ENCODE assay signal across 11 mouse cellular contexts in the genomic region with DNA sequence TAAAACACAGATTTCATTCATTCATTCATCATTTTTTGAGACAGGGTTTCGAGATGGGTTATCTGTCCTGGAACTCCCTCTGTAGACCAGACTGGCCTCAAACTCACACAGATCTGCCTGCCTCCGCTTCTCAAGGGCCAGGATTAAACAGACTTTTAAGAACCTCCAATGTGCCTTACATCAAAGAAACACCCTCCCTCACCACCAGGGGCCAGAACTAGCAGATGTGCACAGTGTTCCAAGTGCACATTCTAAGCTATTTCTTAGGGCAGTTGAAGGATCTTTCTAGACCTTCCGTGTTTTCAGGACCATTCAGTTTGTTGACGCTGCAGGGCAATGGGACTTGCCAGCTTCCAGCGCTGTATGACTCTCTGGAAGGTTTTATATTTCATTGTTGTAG.
A peak's percentile ranks its signal among the peaks of the same experiment; 100 is the strongest.
DNase-seq lines count a peak whose midpoint lies in the region; ATAC-seq and TF ChIP-seq lines count a peak whose summit lies in the region.
"Had no signal": no experiment of that assay in that cellular context is flagged by ENCODE, and none has a peak within 500 bp of the region (broad histone marks: within the 10 kb centered on the region; RNA-seq: fewer than 3 reads in every experiment).

No protein-coding gene starts in this region.

- no peaks in the 10 kb centered on the region for H3K9me3 ChIP-seq in hindbrain, embryonic 11.5 days (ENCODE audit: control insufficient read depth, low read length)
- H3K9me3 ChIP-seq in hindbrain, embryonic 14.5 days (ENCODE audit: control insufficient read depth, low read length): no peaks in the 10 kb centered on the region
- no peaks in the 10 kb centered on the region for H3K9me3 ChIP-seq in midbrain, postnatal 0 days (ENCODE audit: low read length)
- H3K9me3 ChIP-seq in midbrain, embryonic 14.5 days (ENCODE audit: control insufficient read depth, low read length): no peaks in the 10 kb centered on the region
- H3K9me3 ChIP-seq: G1E had no signal

- no peaks in the 10 kb centered on the region for H3K4me1 ChIP-seq in hindbrain, embryonic 11.5 days (replicated peaks; ENCODE audit: control insufficient read depth, insufficient read depth, low read length)
- no peaks in the 10 kb centered on the region; the same call in 1 of the 2 replicates for H3K4me1 ChIP-seq in hindbrain, embryonic 14.5 days (replicated peaks; ENCODE audit: control insufficient read depth, insufficient read depth, low read length)
- H3K4me1 ChIP-seq in midbrain, postnatal 0 days (ENCODE audit: insufficient read depth, low read length): no peaks in the 10 kb centered on the region
- peaks cover 8% of the 10 kb centered on the region; the same call in 1 of the 2 replicates for H3K4me1 ChIP-seq in midbrain, embryonic 14.5 days (ENCODE audit: control insufficient read depth, insufficient read depth, low read length)

- no peak overlapping the region for H3K27ac ChIP-seq in hindbrain, embryonic 11.5 days (ENCODE audit: low read depth, low read length)
- H3K27ac ChIP-seq in hindbrain, embryonic 14.5 days: no peak overlapping the region
- no peak overlapping the region for H3K27ac ChIP-seq in midbrain, postnatal 0 days (ENCODE audit: low read depth, low read length)
- no peak overlapping the region for H3K27ac ChIP-seq in midbrain, embryonic 14.5 days (replicated peaks; ENCODE audit: low read depth, low read length)

- no peak overlapping the region for H3K4me2 ChIP-seq in hindbrain, embryonic 11.5 days (replicated peaks; ENCODE audit: low read depth, low read length)
- no peak overlapping the region for H3K4me2 ChIP-seq in hindbrain, embryonic 14.5 days (replicated peaks)
- no peak overlapping the region for H3K4me2 ChIP-seq in midbrain, postnatal 0 days (ENCODE audit: low read depth, low read length, poor library complexity, severe bottlenecking)
- H3K4me2 ChIP-seq in midbrain, embryonic 14.5 days (ENCODE audit: low read length): no peak overlapping the region

- no peak overlapping the region for H3K4me3 ChIP-seq in hindbrain, embryonic 11.5 days (ENCODE audit: low read depth, low read length)
- H3K4me3 ChIP-seq in hindbrain, embryonic 14.5 days (replicated peaks; ENCODE audit: low read length): no peak overlapping the region
- no peak overlapping the region for H3K4me3 ChIP-seq in midbrain, postnatal 0 days (ENCODE audit: low read depth, low read length)
- no peak overlapping the region for H3K4me3 ChIP-seq in midbrain, embryonic 14.5 days (replicated peaks; ENCODE audit: low read depth, low read length)

- no peak for ATAC-seq in hindbrain, embryonic 11.5 days (ENCODE audit: low FRiP score)
- ATAC-seq in hindbrain, embryonic 14.5 days (ENCODE audit: low FRiP score): no peak
- no peak for ATAC-seq in midbrain, postnatal 0 days (ENCODE audit: low FRiP score)
- no peak for ATAC-seq in midbrain, embryonic 14.5 days (ENCODE audit: low FRiP score, low TSS enrichment)

- no peaks in the 10 kb centered on the region for H3K27me3 ChIP-seq in hindbrain, embryonic 11.5 days (ENCODE audit: control insufficient read depth, insufficient read depth, low read length)
- H3K27me3 ChIP-seq in hindbrain, embryonic 14.5 days (ENCODE audit: control insufficient read depth, insufficient read depth, low read length): no peaks in the 10 kb centered on the region
- H3K27me3 ChIP-seq in midbrain, postnatal 0 days (ENCODE audit: insufficient read depth, low read length): no peaks in the 10 kb centered on the region
- H3K27me3 ChIP-seq in midbrain, embryonic 14.5 days (ENCODE audit: control insufficient read depth, insufficient read depth, low read length): no peaks in the 10 kb centered on the region
- H3K27me3 ChIP-seq in splenic B cell, adult 2 months (ENCODE audit: control insufficient read depth, insufficient read depth, low read length, poor library complexity, severe bottlenecking): no peaks in the 10 kb centered on the region

- 73% methylated on average over 5 of the region's 5 CpGs for WGBS in hindbrain, embryonic 11.5 days
- 75% methylated on average over 5 of the region's 5 CpGs for WGBS in hindbrain, embryonic 14.5 days
- WGBS in midbrain, postnatal 0 days: 64% methylated on average over 5 of the region's 5 CpGs
- WGBS in midbrain, embryonic 14.5 days: 72% methylated on average over 5 of the region's 5 CpGs

- peak; percentile 43 for TF ChIP-seq CTCF in midbrain, postnatal 0 days (IDR thresholded peaks at IDR 0.05)

- DNase-seq in hindbrain, embryonic 11.5 days (ENCODE audit: low spot score): peak; percentile 21
- no peak for DNase-seq in hindbrain, embryonic 14.5 days (ENCODE audit: low spot score)
- DNase-seq in midbrain, postnatal 0 days (ENCODE audit: low spot score): no peak
- no peak for DNase-seq in midbrain, embryonic 14.5 days
- DNase-seq in embryo, embryonic 10.5 days (ENCODE audit: low spot score): peak; percentile 37
- DNase-seq in splenic B cell, adult 2 months (ENCODE audit: low read depth, low spot score): peak; percentile 63
- no peak for DNase-seq in adrenal gland, postnatal 25 days
- no peak for DNase-seq in layer of hippocampus, adult 9-10 months (ENCODE audit: low spot score)
- DNase-seq: layer of hippocampus, postnatal 36 days; right cerebral cortex, adult 18-20 months had no signal

- H3K36me3 ChIP-seq in hindbrain, embryonic 11.5 days (ENCODE audit: control insufficient read depth, insufficient read depth, low read length): no peaks in the 10 kb centered on the region
- no peaks in the 10 kb centered on the region for H3K36me3 ChIP-seq in hindbrain, embryonic 14.5 days (replicated peaks; ENCODE audit: control insufficient read depth, insufficient read depth)
- no peaks in the 10 kb centered on the region for H3K36me3 ChIP-seq in midbrain, postnatal 0 days (ENCODE audit: insufficient read depth, low read length)
- H3K36me3 ChIP-seq in midbrain, embryonic 14.5 days (ENCODE audit: control insufficient read depth, insufficient read depth, low read length): no peaks in the 10 kb centered on the region
- no peaks in the 10 kb centered on the region for H3K36me3 ChIP-seq in splenic B cell, adult 2 months (ENCODE audit: control insufficient read depth, insufficient read depth, low read length, poor library complexity, severe bottlenecking)
- H3K36me3 ChIP-seq: G1E had no signal

- H3K9ac ChIP-seq in hindbrain, embryonic 11.5 days (ENCODE audit: low read depth, low read length): no peak overlapping the region
- no peak overlapping the region for H3K9ac ChIP-seq in hindbrain, embryonic 14.5 days
- no peak overlapping the region for H3K9ac ChIP-seq in midbrain, postnatal 0 days (replicated peaks; ENCODE audit: low read length, poor library complexity, severe bottlenecking)
- no peak overlapping the region for H3K9ac ChIP-seq in midbrain, embryonic 14.5 days (replicated peaks; ENCODE audit: low read length)

Comparison
In these comparisons a context has a peak if more than half of its experiments do, and no peak if none do; other contexts are left out.
1. DNase-seq: peak in hindbrain, embryonic 11.5 days (single experiment), embryo, embryonic 10.5 days (single experiment) and splenic B cell, adult 2 months (single experiment); none in hindbrain, embryonic 14.5 days (single experiment), midbrain, postnatal 0 days (single experiment), midbrain, embryonic 14.5 days (single experiment), adrenal gland, postnatal 25 days (single experiment) and layer of hippocampus, adult 9-10 months (single experiment).